22 mouse cellular contexts compared by ENCODE assay signal in the genomic region with DNA sequence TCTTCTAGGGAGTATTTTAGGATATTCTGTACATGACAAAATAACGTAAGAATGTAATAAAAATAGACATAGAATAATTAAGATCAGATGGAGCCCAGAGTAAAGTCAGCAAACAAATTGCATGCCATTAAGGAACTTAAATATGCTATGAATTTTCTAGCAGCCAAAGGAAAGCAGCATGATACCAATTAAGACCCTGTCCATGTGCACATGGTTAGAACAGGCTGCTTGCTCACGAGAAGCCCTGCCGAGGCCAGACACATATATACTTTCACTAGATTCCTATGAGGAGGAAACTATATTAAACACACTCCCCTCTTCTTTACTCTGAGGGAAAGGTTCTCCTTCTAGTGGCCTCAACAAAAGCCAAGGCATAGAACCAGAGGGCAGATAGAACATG.
DNase-seq lines count a peak whose midpoint lies in the region; ATAC-seq lines count a peak whose summit lies in the region.
"Had no signal": no experiment of that assay in that cellular context is flagged by ENCODE, and none has a peak within 500 bp of the region (broad histone marks: within the 10 kb centered on the region; RNA-seq: fewer than 3 reads in every experiment).

No protein-coding gene starts in this region.

- peaks cover 5% of the 10 kb centered on the region; the same call in 1 of the 2 replicates for H3K4me1 ChIP-seq in embryonic facial prominence, embryonic 11.5 days (ENCODE audit: control insufficient read depth, insufficient read depth, low read length)
- peaks cover 23% of the 10 kb centered on the region for H3K4me1 ChIP-seq in embryonic facial prominence, embryonic 10.5 days
- peaks cover 42% of the 10 kb centered on the region for H3K4me1 ChIP-seq in embryonic facial prominence, embryonic 13.5 days
- peaks cover 42% of the 10 kb centered on the region for H3K4me1 ChIP-seq in limb, embryonic 12.5 days (replicated peaks)

- no peak overlapping the region for H3K4me2 ChIP-seq in embryonic facial prominence, embryonic 11.5 days (ENCODE audit: low read depth, low read length)
- H3K4me2 ChIP-seq in embryonic facial prominence, embryonic 13.5 days = no peak overlapping the region
- H3K4me2 ChIP-seq in limb, embryonic 12.5 days = no peak overlapping the region
- H3K4me2 ChIP-seq: heart, embryonic 11.5 days; heart, embryonic 15.5 days; hindbrain, embryonic 14.5 days had no signal

- H3K27me3 ChIP-seq in embryonic facial prominence, embryonic 11.5 days (ENCODE audit: control insufficient read depth, insufficient read depth, low read length) = no peaks in the 10 kb centered on the region
- H3K27me3 ChIP-seq in embryonic facial prominence, embryonic 10.5 days (replicated peaks; ENCODE audit: low read depth, poor library complexity, severe bottlenecking) = no peaks in the 10 kb centered on the region
- no peaks in the 10 kb centered on the region for H3K27me3 ChIP-seq in embryonic facial prominence, embryonic 13.5 days
- H3K27me3 ChIP-seq in limb, embryonic 12.5 days = no peaks in the 10 kb centered on the region
- H3K27me3 ChIP-seq: heart, embryonic 15.5 days had no signal

- H3K27ac ChIP-seq in embryonic facial prominence, embryonic 11.5 days (replicated peaks; ENCODE audit: low read depth, low read length) = no peak overlapping the region
- H3K27ac ChIP-seq in embryonic facial prominence, embryonic 10.5 days (replicated peaks) = no peak overlapping the region
- peak overlapping the region; percentile 24 for H3K27ac ChIP-seq in embryonic facial prominence, embryonic 13.5 days
- H3K27ac ChIP-seq in limb, embryonic 12.5 days = peak overlapping the region; percentile 64
- H3K27ac ChIP-seq: heart, adult 2 months; heart, embryonic 15.5 days; hindbrain, embryonic 14.5 days had no signal

- no peaks in the 10 kb centered on the region for H3K36me3 ChIP-seq in embryonic facial prominence, embryonic 11.5 days (replicated peaks; ENCODE audit: control insufficient read depth, insufficient read depth, low read depth, low read length)
- H3K36me3 ChIP-seq in embryonic facial prominence, embryonic 10.5 days (replicated peaks) = no peaks in the 10 kb centered on the region
- no peaks in the 10 kb centered on the region for H3K36me3 ChIP-seq in embryonic facial prominence, embryonic 13.5 days
- no peaks in the 10 kb centered on the region for H3K36me3 ChIP-seq in limb, embryonic 12.5 days
- H3K36me3 ChIP-seq: G1E; heart, embryonic 15.5 days had no signal

- H3K9me3 ChIP-seq in embryonic facial prominence, embryonic 11.5 days (replicated peaks; ENCODE audit: control insufficient read depth, low read length) = no peaks in the 10 kb centered on the region
- no peaks in the 10 kb centered on the region for H3K9me3 ChIP-seq in embryonic facial prominence, embryonic 10.5 days
- H3K9me3 ChIP-seq in embryonic facial prominence, embryonic 13.5 days = no peaks in the 10 kb centered on the region
- H3K9me3 ChIP-seq in limb, embryonic 12.5 days = no peaks in the 10 kb centered on the region
- H3K9me3 ChIP-seq: G1E; heart, embryonic 15.5 days had no signal

- WGBS in embryonic facial prominence, embryonic 11.5 days = 45% methylated on average over 3 of the region's 3 CpGs
- 63% methylated on average over 3 of the region's 3 CpGs for WGBS in embryonic facial prominence, embryonic 10.5 days
- 30% methylated on average over 3 of the region's 3 CpGs for WGBS in embryonic facial prominence, embryonic 13.5 days
- WGBS in limb, embryonic 12.5 days = 29% methylated on average over 3 of the region's 3 CpGs

- no peak overlapping the region for H3K4me3 ChIP-seq in embryonic facial prominence, embryonic 11.5 days (ENCODE audit: low read depth, low read length)
- no peak overlapping the region for H3K4me3 ChIP-seq in embryonic facial prominence, embryonic 10.5 days
- no peak overlapping the region for H3K4me3 ChIP-seq in embryonic facial prominence, embryonic 13.5 days
- no peak overlapping the region for H3K4me3 ChIP-seq in limb, embryonic 12.5 days (replicated peaks)
- H3K4me3 ChIP-seq: heart, adult 2 months; heart, embryonic 15.5 days had no signal

- peak; percentile 46 for DNase-seq in embryonic facial prominence, embryonic 11.5 days (ENCODE audit: low spot score)
- DNase-seq in embryonic facial prominence, embryonic 10.5 days (ENCODE audit: low spot score) = no peak
- DNase-seq in forelimb bud, embryonic 11.5 days (ENCODE audit: low read depth, low spot score) = peak; percentile 48
- no peak for DNase-seq in embryo, embryonic 11 days
- DNase-seq in lung, postnatal 10 days = no peak
- DNase-seq in gastrocnemius, adult 18-20 months (ENCODE audit: low spot score) = no peak
- DNase-seq: adrenal gland, postnatal 10 days; B cell, adult 2 months; cerebellum, adult 18-20 months; cerebellum, postnatal 10 days; heart, adult 2 months; heart, postnatal 14 days; kidney, adult 2 months had no signal

- no peak for ATAC-seq in embryonic facial prominence, embryonic 11.5 days (replicated peaks; ENCODE audit: insufficient number of reproducible peaks, low FRiP score, low TSS enrichment, low read depth)
- ATAC-seq in embryonic facial prominence, embryonic 13.5 days (ENCODE audit: insufficient number of reproducible peaks, insufficient read depth, low FRiP score, low TSS enrichment, low read depth) = no peak
- ATAC-seq in limb, embryonic 12.5 days (ENCODE audit: insufficient number of reproducible peaks, insufficient read depth, low FRiP score, low TSS enrichment, low read depth) = 0 out of 2 replicates have a peak, but pooled peaks have one; percentile 53
- ATAC-seq: CD4-positive, CD25-positive, alpha-beta regulatory T cell, adult 4 months; forebrain, embryonic 16.5 days; intestine, embryonic 16.5 days had no signal

- no peak overlapping the region for H3K9ac ChIP-seq in embryonic facial prominence, embryonic 11.5 days (replicated peaks; ENCODE audit: low read length)
- H3K9ac ChIP-seq in embryonic facial prominence, embryonic 13.5 days = no peak overlapping the region
- H3K9ac ChIP-seq in limb, embryonic 12.5 days (replicated peaks) = no peak overlapping the region
- H3K9ac ChIP-seq: heart, embryonic 15.5 days; hindbrain, embryonic 14.5 days had no signal

Comparison
In these comparisons a context has a peak if more than half of its experiments do, and no peak if none do; other contexts are left out.
1. DNase-seq: peak in embryonic facial prominence, embryonic 11.5 days (single experiment) and forelimb bud, embryonic 11.5 days (single experiment); none in embryonic facial prominence, embryonic 10.5 days (single experiment), embryo, embryonic 11 days (single experiment), lung, postnatal 10 days (single experiment) and gastrocnemius, adult 18-20 months (single experiment).
2. H3K27ac ChIP-seq: peak in embryonic facial prominence, embryonic 13.5 days (single experiment) and limb, embryonic 12.5 days (single experiment); none in embryonic facial prominence, embryonic 11.5 days (single experiment) and embryonic facial prominence, embryonic 10.5 days (single experiment).